Mouse (Mus musculus) cerebellum, adult 18-20 months (tissue): ENCODE measurements around the gene Arpc2.

Experiments
- DNase-seq, 2 experiments: peaks; one replicate each; pipeline ENCODE4 v3.0.0; 2021

The Arpc2 gene

DNA sequence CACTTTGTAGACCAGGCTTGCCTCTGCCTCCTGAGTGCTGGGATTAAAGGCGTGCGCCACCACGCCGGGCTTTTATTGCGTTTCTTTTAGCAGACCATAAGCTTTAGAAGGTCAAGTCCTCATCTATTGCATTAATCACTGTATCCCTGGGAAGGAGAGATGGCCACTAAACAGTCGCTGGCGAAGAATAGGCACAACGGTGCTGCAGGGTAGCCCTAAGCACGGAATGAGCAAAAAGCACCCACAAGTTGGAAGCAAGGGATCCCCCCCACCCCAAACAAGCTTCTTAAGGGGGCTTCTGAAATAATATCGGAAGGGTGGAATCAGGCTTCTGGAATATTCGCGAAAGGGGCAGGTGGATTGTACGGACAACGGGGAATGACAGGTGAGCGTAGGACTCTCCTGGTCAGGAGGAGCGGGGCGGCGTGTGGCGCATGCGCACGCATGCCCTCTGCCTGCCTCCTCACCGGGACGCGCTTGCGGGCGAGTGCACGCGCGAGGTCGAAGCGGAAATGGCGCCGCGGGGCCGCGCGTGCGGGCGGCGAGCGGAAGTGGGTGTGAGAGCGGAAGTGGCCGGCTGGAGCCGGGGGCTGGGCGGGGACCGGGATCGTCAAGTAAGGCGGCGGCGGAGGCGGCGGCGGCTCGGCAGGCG is at the start of gene Arpc2:
Gene Arpc2 (plus strand): TSS at position 147 of the 652 bp plus-strand sequence.
- peak; percentile 95 to 99 for DNase-seq

DNA sequence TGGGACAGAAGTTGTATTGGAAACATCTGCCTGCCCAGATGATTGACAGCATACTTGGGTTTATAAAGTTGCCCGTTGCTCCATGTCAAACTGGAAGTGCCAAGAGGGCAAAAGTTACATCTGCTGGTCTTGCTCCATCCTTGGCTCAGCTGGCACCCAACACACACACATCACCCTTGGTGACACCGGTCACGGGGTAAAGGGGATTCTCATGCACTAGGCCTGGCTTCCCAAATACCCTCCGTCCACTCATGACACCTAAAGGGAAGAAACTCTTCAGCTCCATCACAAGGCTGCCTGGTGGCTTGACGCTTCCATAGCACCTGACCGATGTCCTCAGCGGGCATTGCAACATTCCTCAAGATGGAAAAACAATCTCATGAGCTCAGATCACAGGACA is 45.4 kb upstream of the Arpc2 start:
- DNase-seq: no peak

DNA sequence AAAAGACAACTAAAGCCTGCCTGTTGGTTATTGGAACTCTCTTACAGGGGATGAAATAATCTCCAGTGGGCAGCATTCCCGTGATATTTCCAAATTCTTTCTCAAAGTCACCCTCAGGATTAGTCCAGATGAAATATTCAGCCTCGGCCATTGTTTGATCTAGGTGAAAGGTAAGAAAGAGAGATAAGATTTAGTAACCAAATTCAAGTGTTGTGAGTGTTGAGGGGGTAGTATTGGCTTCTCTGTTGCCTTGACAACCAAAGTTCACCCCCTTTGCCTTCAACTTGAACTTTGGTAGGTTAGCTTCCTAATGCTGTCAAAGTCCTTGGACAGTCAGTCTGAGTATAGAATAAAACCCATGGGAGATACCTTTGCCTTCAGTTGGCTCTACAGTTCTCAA is 43.2 kb upstream of the Arpc2 start:
- no peak for DNase-seq

DNA sequence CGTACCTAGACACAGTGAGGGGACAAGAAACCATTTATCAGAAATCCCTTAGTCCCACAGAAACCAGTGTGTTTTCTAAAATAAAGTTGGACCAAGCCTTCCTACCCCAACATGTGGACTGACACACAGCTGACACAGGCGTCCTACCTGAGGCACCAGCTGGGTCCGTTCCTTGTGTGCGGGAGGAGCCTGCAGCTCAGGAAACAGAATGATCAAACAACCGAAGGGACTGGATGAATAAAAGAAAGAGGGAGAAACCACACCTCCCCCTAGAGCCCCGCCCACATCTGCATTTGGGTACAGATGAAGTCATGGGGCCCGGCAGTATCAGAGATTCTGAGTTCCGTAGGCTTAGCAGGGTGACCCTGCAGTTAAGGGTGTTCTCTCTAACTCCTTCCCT is 41.4 kb upstream of the Arpc2 start, which contains the start of gene Cxcr1:
Gene Cxcr1 (minus strand): TSS at position 187 of the 400 bp plus-strand sequence.
- DNase-seq: no peak

DNA sequence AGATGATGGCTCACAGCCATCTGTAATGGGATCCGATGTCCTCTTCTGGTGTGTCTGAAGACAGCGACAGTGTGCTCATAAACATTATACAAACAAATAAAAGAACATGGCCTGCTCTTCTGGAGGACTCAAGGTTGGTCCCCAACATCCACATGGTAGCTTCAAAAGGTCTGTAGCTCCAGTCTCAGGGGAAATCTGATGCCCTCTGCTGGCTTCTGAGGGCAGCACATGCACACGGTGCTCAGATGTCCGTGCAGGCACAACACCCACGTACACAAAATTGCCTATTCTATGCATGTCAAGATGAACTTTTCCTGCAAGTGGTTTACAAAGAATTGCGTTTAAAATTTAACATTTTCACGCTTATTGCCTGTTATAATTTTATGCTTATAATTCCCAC is 39.9 kb upstream of the Arpc2 start:
- DNase-seq: no peak

DNA sequence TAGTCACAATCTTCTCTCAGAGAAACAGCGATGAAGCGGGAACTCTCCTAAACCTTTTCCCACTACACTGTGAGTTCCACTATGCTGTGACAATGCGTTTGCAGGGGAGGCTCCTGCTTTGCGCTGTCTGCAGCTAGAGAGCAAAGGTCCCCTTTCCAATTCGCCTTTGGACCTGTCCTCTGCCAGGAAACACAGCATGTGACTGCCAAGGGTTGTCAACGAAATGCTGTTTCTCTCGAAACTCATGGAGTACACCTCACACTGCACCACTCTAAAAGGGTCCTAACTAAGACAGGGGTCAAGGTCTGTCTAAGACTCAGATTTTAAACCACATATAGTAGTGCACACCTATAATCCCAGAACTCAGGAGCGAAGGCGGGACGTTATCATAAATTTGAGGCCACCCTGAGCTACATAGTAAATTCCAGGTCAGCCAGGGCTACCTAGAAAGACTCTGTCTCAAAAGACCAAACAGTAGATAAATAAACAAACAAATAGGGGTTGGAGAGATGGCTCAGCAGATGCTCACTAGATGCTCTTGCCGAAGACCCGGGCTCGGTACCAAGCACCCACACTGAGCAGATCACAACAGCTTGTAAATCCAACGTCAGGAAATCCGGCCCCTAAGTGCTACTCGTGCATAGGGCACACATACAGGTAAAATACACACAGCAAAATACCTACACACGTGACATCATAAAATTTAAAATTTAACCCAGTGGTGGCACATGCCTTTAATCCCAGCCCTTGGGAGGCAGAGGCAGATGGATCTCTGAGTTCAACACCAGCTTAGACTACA is 39.1 kb upstream of the Arpc2 start:
- no peak for DNase-seq

DNA sequence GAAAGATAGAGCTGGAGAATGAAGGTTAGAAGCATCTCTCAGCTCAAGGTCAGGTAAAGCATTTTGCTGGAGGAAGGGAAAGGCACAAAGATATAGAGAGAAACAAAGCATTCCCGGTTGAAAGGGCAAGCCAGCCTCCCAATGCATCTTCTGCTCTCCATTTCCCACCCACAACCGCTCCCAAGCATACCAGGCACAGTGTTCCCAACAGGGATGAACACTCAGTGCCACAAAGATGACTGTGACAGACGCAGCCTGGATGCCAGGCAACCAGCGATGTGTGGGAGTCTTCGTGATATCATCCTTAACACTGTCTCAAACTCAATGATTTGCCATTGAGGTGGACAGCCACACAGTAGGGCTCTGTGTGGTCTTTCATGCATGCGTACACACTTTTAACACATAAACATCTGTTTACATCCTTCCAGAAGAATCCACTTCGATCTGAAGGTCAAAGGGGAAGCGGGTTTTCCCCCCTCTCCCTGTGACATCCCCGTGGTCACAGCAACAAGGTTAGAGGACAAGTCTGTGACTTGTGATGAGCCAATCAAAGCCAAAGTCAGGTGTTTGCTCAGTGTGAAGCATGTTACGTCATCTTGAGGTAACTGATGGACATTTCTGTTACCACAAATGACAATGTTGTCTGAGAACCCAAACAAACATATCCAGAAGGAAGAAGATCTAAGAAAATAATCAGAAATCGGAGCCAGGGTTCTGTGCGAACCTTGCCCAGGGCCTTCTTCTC is 38.0 kb upstream of the Arpc2 start:
- DNase-seq: no peak

DNA sequence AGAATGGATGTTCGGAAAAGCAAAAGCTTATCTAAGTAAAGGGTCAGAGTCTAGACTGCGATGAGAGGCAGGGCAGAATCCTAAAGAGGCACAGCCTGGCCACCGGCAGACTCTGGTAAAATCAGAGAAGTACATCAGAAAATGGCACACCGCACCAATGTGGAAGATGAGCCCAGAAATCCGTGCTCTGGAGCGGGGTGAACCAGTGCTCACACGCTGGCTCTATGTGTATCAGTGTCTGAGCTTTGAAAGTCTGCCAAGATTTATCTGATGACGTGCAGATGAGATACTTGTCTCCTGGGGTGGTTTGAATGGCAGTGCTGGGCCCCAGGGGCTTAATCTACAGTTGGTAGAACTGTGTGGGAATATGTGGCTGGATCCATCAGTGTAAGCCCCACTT is 36.8 kb upstream of the Arpc2 start:
- no peak for DNase-seq

DNA sequence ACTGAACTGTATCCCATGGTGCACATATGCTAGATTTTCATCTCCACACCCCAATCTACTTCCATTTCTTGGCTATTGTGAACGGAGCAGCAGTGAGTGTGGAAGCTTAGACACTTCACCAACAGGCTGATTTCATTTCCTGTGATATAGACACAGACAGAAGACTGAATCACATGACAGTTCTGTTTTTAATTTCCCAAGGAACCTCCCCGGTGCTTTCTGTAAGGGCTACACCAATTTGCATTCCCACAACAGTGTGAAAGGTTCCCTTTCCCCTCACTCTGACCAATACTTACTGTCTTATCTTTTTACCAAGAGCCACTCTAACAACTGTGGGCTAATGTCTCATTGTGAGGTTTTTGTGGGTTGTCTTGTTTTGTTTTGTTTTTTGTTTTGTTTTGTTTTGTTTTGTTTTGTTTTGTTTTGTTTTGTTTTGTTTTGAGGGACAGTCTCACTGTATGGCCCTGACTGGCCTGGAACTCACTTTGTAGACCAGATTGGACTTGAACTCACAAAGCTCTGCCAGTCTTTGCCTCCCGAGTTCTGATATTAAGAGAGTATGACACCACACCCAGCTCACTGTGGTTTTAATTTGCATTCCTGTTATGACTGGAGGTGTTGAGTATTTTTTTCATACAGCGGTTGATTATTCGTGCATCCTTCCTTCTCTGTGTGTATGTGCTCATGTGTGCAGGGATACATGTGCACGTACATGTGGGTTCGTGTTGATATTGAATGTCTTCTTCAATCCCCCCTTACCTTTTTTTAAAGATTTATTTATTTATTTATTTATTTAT is 34.6 kb upstream of the Arpc2 start:
- no peak for DNase-seq

DNA sequence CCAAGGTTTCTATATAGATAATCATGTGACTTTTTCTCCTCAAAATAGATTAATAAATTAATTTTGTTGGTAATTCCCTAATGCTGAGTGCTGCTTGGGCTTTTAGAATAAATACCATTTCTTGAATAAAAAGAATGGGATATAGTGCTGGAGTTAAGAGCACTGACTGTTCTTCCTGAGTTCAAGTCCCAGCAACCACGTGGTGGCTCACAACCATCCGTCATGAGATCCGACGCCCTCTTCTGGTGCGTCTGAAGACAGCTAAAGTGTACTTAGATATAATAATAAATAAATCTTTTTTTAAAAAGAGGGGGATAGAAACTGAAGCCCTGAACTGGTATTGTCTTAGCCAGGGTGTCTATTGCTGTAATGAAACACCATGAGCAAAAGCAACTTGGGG is 32.4 kb upstream of the Arpc2 start:
- no peak for DNase-seq

DNA sequence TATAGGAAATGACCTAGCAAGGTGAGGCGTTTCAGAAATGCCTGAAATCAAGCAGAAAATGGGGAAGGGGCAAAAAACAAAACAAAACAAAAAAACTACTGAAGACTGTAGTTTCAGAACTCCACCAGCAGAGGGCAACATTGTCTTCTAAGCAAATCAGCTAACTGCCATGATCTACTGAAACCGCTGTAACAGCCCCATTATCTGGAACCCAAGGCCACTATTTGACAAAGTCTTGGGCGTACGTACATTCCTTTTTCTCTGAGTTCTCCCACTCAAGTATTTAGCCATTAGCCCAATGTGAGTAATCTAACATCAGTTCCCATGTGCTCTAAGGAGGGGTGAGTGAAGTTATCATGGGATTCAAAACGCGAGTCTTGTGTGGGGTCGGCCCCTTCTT is 30.0 kb upstream of the Arpc2 start:
- DNase-seq: peak; percentile 8 to 35

DNA sequence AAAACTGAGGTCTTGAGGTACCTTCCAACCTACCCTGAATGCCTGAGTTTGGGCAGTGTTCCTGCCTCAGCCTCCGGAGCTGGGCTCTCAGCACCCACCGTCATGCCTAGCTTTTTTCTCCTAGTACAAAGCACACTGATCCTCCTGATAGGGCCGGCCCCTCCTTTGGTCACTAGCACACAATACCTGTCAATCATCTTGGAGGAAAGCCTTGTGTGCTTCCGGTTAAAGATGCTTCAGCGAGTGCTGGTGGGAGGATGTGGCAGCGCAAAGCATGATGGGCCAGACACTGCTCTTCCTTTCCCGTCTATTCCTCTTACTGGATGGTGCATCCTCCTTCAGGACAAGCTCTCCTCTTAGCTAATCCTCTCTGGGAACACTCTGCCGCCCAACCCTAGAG is 29.2 kb upstream of the Arpc2 start:
- DNase-seq: no peak

DNA sequence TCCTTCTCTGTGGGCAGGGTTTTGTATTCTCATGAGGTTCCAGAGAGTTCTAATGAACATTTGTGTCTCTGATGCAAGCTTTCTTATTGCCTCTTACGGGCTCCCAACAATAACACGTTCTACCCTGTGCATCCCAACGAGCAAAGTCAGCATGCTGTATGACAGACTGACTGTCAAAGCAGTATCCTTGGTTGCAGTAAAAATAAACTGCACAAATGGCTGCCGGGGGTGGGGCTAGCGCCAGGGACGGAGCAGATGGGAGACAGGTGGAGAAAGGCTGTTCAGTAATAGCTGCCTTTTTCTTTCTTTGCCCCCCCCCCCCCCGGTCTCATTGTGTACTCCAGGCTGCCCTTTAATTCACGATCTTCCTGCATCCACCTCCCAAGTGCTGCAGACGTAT is 28.0 kb upstream of the Arpc2 start:
- DNase-seq: peak; percentile 9

DNA sequence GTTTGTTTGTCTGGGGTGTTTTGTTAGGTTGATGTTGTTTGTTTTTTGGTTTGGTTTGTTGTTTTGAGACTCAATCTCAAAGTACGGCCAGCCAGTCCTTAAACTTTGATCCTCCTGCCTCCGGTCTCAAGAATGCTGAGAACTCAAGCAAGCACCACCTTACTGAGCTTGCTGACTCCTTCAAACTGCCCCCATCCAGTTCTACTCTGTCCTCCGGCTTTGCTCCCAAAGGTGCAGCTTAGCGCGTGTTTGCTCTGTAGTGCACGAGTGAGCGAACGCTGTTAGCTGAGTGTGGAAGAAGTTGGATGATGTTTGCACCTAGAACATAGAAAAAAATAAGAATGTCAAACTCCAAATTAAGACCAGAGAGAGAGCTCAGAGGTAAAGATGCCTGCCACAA is 26.9 kb upstream of the Arpc2 start:
- no peak for DNase-seq

DNA sequence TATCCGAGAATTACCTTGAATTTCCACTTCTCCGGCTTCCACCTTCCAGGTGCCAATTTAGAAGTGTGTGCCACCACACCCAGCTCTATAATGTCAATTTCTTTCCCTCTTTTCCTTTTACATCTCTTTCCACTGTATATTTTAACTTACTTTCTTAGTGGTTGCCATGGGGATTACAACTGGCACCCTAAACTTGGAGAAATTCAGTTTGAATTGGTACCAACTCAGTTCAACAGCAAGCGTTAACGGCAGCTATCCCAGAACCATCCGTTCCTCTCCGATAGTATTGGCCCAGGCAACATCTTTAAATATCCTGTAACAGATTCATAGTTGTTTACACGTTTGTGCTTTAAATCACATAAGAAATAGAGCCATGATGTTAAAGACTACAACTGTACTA is 16.0 kb upstream of the Arpc2 start:
- DNase-seq: no peak

DNA sequence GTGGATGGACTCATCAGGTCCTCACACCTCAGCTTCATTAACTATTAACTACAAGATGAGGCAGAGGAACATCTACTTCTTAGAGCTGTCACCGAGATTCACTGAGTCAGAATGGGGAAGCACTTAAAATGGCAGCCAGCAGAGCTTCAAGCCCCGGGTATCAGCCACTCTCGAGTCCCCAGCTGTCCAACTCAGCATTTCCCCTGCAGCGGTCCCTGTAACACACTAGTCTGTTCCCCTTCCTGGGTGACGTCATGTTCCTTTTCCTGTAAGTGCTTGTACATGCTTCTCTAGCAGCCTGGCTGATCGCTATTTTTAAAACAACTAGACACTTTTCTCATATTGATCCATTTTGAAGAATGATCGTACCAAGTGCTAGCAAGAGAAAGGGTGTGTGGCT is 8.6 kb upstream of the Arpc2 start:
- DNase-seq: no peak

DNA sequence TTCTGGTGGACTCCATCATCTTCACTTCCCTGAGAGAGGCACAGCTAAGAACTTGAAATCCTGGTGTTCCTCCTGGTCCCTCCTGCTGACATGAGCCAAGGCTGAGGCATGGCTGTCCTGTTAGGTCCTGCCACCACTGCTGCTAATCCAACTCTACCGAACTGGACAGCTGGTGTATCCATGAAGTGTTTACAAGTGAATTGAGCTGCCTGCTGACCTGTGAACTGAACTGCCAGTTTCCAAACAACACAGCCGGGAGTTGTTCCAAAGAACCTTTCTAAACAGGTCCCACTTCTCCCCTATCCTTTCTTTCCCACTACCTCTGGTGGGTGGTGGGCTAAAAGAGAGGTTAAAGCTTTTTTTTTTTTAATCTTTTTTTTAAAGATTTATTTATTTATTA is 5.9 kb upstream of the Arpc2 start:
- DNase-seq: no peak

DNA sequence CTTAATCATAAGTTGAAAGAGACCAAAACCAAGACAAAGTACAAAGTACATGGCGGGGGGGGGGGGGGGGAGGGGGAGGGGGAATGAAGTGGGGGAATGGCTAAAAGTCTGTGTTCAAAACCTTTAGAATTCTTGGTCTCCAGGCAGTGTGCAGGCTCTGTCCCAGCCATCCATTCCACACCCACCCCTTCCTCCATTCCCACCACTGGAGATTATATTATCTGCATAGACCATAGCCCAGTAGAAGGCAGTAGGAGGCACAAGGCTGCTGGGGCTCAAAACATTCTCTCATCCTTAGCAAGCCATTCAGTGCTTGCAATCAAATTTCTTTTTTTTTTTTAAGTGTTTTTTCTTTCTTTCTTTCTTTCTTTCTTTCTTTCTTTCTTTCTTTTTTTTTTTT is 4.9 kb upstream of the Arpc2 start:
- no peak for DNase-seq

DNA sequence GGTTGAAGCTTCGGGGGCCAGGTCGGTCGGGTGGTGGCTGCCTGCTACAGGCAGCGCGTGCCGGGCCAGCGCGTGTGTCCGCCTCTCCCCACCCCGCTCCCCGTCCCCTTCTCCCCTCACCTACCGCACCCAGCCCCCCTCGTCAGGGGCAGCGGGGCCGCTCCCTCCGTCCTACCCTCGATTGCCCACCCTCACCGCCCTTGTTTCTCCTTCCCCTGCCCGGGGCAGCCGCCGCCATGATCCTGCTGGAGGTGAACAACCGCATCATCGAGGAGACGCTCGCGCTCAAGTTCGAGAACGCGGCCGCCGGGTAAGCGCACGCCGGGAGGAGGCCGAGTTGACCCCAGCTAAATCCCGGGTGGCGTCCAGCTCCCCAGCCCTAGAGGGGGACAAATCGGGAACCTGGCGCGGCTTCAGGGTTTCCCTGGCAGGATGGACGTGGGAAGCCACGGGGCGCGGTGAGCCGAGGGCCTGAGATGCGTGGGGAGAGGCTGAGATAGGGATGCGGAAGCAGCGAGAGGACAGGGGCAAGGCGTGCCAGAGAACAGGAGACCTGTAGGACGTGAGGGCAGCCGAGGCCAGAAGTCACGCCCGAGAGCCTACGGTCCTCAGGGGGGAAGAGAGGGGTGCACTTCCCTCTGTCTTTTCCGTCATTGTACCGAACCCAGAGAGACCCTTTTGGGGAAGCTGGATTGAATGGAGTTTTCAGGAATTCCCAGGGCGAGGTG is 870 bp downstream of the Arpc2 start:
- no peak for DNase-seq

DNA sequence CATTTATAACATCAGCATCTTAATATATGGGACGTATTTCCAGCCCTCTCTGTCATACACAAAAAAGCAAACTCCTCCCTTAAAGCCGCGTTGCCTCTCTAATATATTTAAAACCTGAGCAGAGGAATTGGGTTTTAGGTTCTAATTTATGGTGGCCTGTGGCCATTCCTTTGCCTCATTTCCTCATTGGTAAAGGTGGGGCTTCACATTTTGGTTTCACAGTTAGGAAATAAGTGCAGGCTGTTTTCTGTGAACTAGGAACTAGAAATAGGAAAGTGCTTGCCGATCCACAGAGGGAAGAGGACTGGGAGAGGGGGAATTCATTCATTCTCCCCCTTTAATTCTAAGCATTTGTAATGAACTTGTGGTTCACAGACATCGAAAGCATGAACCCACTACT is 1.8 kb downstream of the Arpc2 start:
- DNase-seq: no peak

DNA sequence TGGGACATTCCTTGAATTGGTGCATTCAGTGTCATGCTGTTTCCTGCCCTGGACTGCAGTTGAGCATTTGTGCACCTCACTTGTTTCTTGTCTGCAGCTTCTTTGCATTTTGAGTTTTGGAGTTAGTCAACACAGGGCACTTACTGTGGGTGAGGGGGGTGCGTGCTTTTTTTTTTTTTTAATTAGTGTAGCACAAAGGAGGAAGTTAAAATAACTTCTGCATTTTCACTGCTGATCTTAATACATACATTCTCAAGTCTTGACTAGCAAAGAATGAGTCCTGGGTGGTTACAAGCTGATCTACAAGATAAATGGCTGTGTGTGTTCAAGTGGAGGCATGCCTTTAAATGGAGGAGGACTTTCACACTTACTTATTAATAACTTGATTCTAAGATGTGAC is 2.3 kb downstream of the Arpc2 start:
- DNase-seq: no peak

DNA sequence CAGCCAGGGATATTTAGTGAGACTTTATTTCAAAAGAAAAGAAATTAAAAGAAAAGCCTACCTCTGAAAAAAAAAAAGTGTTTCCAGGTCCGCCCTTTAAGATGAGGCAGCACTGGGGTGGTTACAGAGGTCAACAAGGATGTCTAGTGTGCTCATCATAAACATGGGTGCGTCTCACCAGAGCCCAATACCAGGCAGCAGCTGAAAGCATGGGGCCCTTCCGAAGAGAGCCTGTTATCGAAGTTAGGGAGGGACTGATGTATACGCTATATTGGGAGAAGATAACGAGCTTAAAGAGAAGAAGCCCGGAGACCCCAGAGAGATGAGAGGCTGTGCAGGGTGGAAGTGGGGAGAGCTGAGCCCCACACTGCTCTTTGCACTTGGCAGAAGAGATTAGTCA is 3.3 kb downstream of the Arpc2 start:
- DNase-seq: no peak
